Mouse (Mus musculus): ENCODE measurements around the gene Ndufb5. TPM values are rescaled to one million over a fixed set of nuclear protein-coding genes. Genes with fewer than 3 reads are reported as not detected.

The Ndufb5 gene
- total and polyA plus RNA-seq, 3 experiments = 213 to 502 (median 241) TPM

GRCm38 (mm10) chr3:32749820-32750579, 13.2 kb downstream of the Ndufb5 start:
- H3K36me3 ChIP-seq (ENCODE audit: control insufficient read depth in 1 of 2, insufficient read depth in 2 of 2, low read length in 2 of 2) = peaks cover 0 to 13% of the 10 kb centered on the region in 2 experiments; a peak in 2 of 4 replicates
- H3K4me3 ChIP-seq (ENCODE audit: control insufficient read depth in 1 of 2, insufficient read depth in 1 of 2, low read depth in 2 of 2, low read length in 2 of 2) = no peak overlapping the region
- TF ChIP-seq TCF12 (IDR thresholded peaks at IDR 0.05; ENCODE audit: low read depth, low read length) (no peak), TAL1 (IDR thresholded peaks at IDR 0.05; ENCODE audit: low read length) (no peak)
- peaks cover 2% of the 10 kb centered on the region; the same call in 1 of the 2 replicates for H3K79me2 ChIP-seq (ENCODE audit: control insufficient read depth, insufficient read depth, low read length, poor library complexity)
- no peaks in the 10 kb centered on the region for H3K4me1 ChIP-seq (ENCODE audit: control insufficient read depth in 1 of 2, insufficient read depth in 2 of 2, low read length in 2 of 2)
- no peak for DNase-seq (ENCODE audit: low read depth, low spot score)
- no peak overlapping the region for H3K27ac ChIP-seq (ENCODE audit: control insufficient read depth, low read depth, low read length)
- H3K9ac ChIP-seq (ENCODE audit: control insufficient read depth, low read depth, low read length, poor library complexity, severe bottlenecking) = no peak overlapping the region
- H3K9me3 ChIP-seq (replicated peaks; ENCODE audit: insufficient read depth, low read length) = no peaks in the 10 kb centered on the region
- H3K27me3 ChIP-seq (ENCODE audit: control insufficient read depth in 1 of 2, insufficient read depth in 2 of 2, low read length in 2 of 2) = no peaks in the 10 kb centered on the region

DNA sequence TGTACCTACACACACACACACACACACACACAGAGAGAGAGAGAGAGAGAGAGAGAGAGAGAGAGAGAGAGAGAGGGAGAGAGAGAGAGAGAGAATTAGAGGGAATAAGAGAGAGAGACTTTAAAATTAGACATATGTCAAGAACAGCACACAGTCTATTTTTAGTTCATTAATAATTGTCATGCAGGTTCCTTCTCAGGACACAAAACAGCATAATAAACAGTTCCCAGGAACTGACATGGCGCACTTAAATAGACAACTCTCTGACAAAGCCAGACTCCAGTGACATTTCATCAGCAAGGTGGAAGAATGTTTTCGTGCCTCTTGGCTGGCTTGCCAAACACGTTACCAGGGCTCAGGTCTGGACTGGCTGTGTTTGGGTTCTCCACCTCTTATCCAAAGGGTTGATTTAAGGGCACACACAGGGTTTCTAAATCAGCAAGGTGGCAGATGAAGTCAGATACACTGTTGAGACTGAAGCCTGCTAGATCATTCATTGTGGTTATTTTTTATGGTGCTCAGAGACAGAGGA, 17.7 kb downstream of the Ndufb5 start:
- DNase-seq (ENCODE audit: low read depth, low spot score) = no peak
- H3K79me2 ChIP-seq (ENCODE audit: control insufficient read depth, insufficient read depth, low read length, poor library complexity) = no peaks in the 10 kb centered on the region
- no peaks in the 10 kb centered on the region for H3K27me3 ChIP-seq (ENCODE audit: control insufficient read depth in 1 of 2, insufficient read depth in 2 of 2, low read length in 2 of 2)
- H3K4me3 ChIP-seq (ENCODE audit: control insufficient read depth in 1 of 2, insufficient read depth in 1 of 2, low read depth in 2 of 2, low read length in 2 of 2) = no peak overlapping the region
- no peak overlapping the region for H3K9ac ChIP-seq (ENCODE audit: control insufficient read depth, low read depth, low read length, poor library complexity, severe bottlenecking)
- no peaks in the 10 kb centered on the region for H3K4me1 ChIP-seq (ENCODE audit: control insufficient read depth in 1 of 2, insufficient read depth in 2 of 2, low read length in 2 of 2)
- no peak for TF ChIP-seq NELFE (IDR thresholded peaks at IDR 0.05; ENCODE audit: low read depth, low read length)
- TF ChIP-seq CTCF (IDR thresholded peaks at IDR 0.05 in 2 of 3, conservative IDR thresholded peaks at IDR 0.05 in 1 of 3; ENCODE audit: control insufficient read depth in 1 of 3, insufficient read depth in 1 of 3, low read depth in 2 of 3, low read length in 3 of 3, poor library complexity in 1 of 3, severe bottlenecking in 1 of 3) = no peak
- no peak for TF ChIP-seq ETS1 (IDR thresholded peaks at IDR 0.05; ENCODE audit: low read depth, low read length)
- no peak for TF ChIP-seq ELF1 (IDR thresholded peaks at IDR 0.05; ENCODE audit: low read depth, low read length)
- TF ChIP-seq HCFC1 (IDR thresholded peaks at IDR 0.05; ENCODE audit: low read depth, low read length) = no peak
- TF ChIP-seq RCOR1 (IDR thresholded peaks at IDR 0.05; ENCODE audit: low read depth, low read length) = no peak
- TF ChIP-seq MXI1 (IDR thresholded peaks at IDR 0.05; ENCODE audit: low read depth, low read length) = no peak
- no peak for TF ChIP-seq MAFK (IDR thresholded peaks at IDR 0.05; ENCODE audit: borderline replicate concordance, low read depth, low read length)
- TF ChIP-seq NRF1 (IDR thresholded peaks at IDR 0.05; ENCODE audit: insufficient read depth, low read depth, low read length, poor library complexity, severe bottlenecking) = no peak
- H3K36me3 ChIP-seq (ENCODE audit: control insufficient read depth in 1 of 2, insufficient read depth in 2 of 2, low read length in 2 of 2) = peaks cover 0 to 10% of the 10 kb centered on the region in 2 experiments; a peak in 2 of 4 replicates
- no peak overlapping the region for H3K27ac ChIP-seq (ENCODE audit: control insufficient read depth, low read depth, low read length)
- no peaks in the 10 kb centered on the region for H3K9me3 ChIP-seq (replicated peaks; ENCODE audit: insufficient read depth, low read length)

DNA sequence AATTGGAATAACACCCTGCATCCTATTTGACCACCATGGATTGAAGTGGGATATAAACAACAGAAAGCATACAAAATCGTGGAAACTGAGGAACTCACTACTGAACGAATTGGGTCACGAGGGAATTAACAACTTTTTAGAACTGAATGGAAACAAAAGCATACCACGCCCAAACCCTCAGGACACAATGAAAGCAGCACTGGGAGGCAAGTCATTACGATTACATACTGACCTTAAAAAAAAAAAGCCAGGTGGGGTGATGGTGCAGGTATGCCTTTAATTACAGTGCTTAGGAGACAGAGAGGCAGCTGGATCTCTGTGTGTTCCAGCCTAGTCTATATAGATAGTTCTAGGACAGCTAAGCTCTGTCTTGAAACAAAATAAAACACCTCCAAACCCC, 22.4 kb downstream of the Ndufb5 start:
- H3K9ac ChIP-seq (ENCODE audit: control insufficient read depth, low read depth, low read length, poor library complexity, severe bottlenecking) = no peak overlapping the region
- no peaks in the 10 kb centered on the region; a peak in 2 of 4 replicates for H3K27me3 ChIP-seq (ENCODE audit: control insufficient read depth in 1 of 2, insufficient read depth in 2 of 2, low read length in 2 of 2)
- H3K4me3 ChIP-seq (ENCODE audit: control insufficient read depth in 1 of 2, insufficient read depth in 1 of 2, low read depth in 2 of 2, low read length in 2 of 2) = no peak overlapping the region
- no peak overlapping the region for H3K27ac ChIP-seq (ENCODE audit: control insufficient read depth, low read depth, low read length)
- H3K79me2 ChIP-seq (ENCODE audit: control insufficient read depth, insufficient read depth, low read length, poor library complexity) = no peaks in the 10 kb centered on the region
- no peaks in the 10 kb centered on the region for H3K9me3 ChIP-seq (replicated peaks; ENCODE audit: insufficient read depth, low read length)
- DNase-seq (ENCODE audit: low read depth, low spot score) = no peak
- H3K4me1 ChIP-seq (ENCODE audit: control insufficient read depth in 1 of 2, insufficient read depth in 2 of 2, low read length in 2 of 2) = no peaks in the 10 kb centered on the region
- no peaks in the 10 kb centered on the region for H3K36me3 ChIP-seq (ENCODE audit: control insufficient read depth in 1 of 2, insufficient read depth in 2 of 2, low read length in 2 of 2)
- TF ChIP-seq TAL1 (IDR thresholded peaks at IDR 0.05; ENCODE audit: low read length) (no peak), RCOR1 (IDR thresholded peaks at IDR 0.05; ENCODE audit: low read depth, low read length) (no peak), SIN3A (IDR thresholded peaks at IDR 0.05; ENCODE audit: low read length) (no peak), MYB (IDR thresholded peaks at IDR 0.05; ENCODE audit: low read depth, low read length) (no peak), POLR2AphosphoS5 (IDR thresholded peaks at IDR 0.05; ENCODE audit: borderline replicate concordance, low read depth, low read length) (no peak), E2F4 (IDR thresholded peaks at IDR 0.05; ENCODE audit: borderline replicate concordance, low read depth, low read length) (no peak), ELF1 (IDR thresholded peaks at IDR 0.05; ENCODE audit: low read depth, low read length) (no peak), GABPA (IDR thresholded peaks at IDR 0.05; ENCODE audit: low read depth, low read length) (no peak), KAT2A (conservative IDR thresholded peaks at IDR 0.05; ENCODE audit: low read depth, low read length) (no peak), ZC3H11A (IDR thresholded peaks at IDR 0.05; ENCODE audit: low read depth, low read length) (no peak), USF1 (IDR thresholded peaks at IDR 0.05; ENCODE audit: low read depth, low read length) (no peak), POLR2A (IDR thresholded peaks at IDR 0.05; ENCODE audit: control insufficient read depth in 1 of 2, insufficient read depth in 1 of 2, low read depth in 1 of 2, low read length in 2 of 2, poor library complexity in 1 of 2) (no peak), CHD2 (IDR thresholded peaks at IDR 0.05; ENCODE audit: low read length) (no peak), EP300 (IDR thresholded peaks at IDR 0.05; ENCODE audit: low read depth in 1 of 2, low read length in 2 of 2) (no peak), ZNF384 (IDR thresholded peaks at IDR 0.05; ENCODE audit: low read depth, low read length) (no peak), HCFC1 (IDR thresholded peaks at IDR 0.05; ENCODE audit: low read depth, low read length) (no peak), RAD21 (IDR thresholded peaks at IDR 0.05; ENCODE audit: low read depth, low read length) (no peak), SMC3 (IDR thresholded peaks at IDR 0.05; ENCODE audit: low read depth, low read length) (no peak)

All from MEL (cell line).